Mouse (Mus musculus): ENCODE data around the gene Tmem117. TPM values are rescaled to one million over a fixed set of nuclear protein-coding genes. Genes with fewer than 3 reads are reported as not detected.
A peak's percentile ranks its signal among the peaks of the same experiment; 100 is the strongest.

The Tmem117 gene
- total and polyA plus RNA-seq, 2 experiments from 2014 or later = 11.6 to 13.8 TPM

GRCm38 (mm10) chr15:94793455-94793854 lies 164.4 kb downstream of the Tmem117 start:
- 96% methylated on average over 8 of the region's 8 CpGs for WGBS
- Histone ChIP-seq H3K27ac (ENCODE audit: low read depth, low read length) (no peak overlapping the region), H3K4me3 (ENCODE audit: low read depth, low read length) (no peak overlapping the region), H3K9ac (no peak overlapping the region), H3K27me3 (ENCODE audit: insufficient read depth, low read length) (no peaks in the 10 kb centered on the region), H3K4me1 (ENCODE audit: insufficient read depth) (peaks cover 5% of the 10 kb centered on the region; the same call in 1 of the 2 replicates), H3K9me3 (ENCODE audit: low read length) (no peaks in the 10 kb centered on the region), H3K36me3 (ENCODE audit: insufficient read depth) (no peaks in the 10 kb centered on the region), H3K4me2 (ENCODE audit: low read depth) (no peak overlapping the region)
- ATAC-seq (no peak), DNase-seq (no peak)
- TF ChIP-seq CTCF (IDR thresholded peaks at IDR 0.05; ENCODE audit: low read depth) = no peak

DNA sequence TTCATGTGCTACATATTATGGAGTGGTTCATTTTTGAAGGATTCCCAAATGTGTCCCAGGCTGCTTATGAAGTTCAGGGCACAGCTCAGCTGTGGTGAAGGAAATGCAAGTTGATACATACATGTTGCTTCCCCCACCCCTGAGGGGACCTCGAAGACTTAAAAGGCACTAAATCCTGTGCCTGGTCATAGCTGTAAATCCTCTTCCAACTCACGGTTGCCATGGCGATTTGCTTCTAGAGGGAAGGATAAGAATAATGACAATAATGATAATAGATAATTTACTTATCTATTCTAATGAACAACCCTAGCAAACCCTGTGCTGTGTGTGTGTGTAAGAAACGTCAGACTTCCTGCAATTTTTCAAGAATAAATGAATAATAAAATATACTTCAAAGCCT lies 166.5 kb downstream of the Tmem117 start:
- Histone ChIP-seq H3K9me3 (ENCODE audit: low read length) (no peaks in the 10 kb centered on the region), H3K27ac (ENCODE audit: low read depth, low read length) (no peak overlapping the region), H3K4me1 (ENCODE audit: insufficient read depth) (peaks cover 5% of the 10 kb centered on the region; the same call in 1 of the 2 replicates), H3K27me3 (ENCODE audit: insufficient read depth, low read length) (no peaks in the 10 kb centered on the region), H3K4me2 (ENCODE audit: low read depth) (no peak overlapping the region), H3K36me3 (ENCODE audit: insufficient read depth) (no peaks in the 10 kb centered on the region), H3K4me3 (ENCODE audit: low read depth, low read length) (no peak overlapping the region), H3K9ac (no peak overlapping the region)
- peak; percentile 47; the same call in 1 of the 2 replicates for ATAC-seq
- 52% methylated on average over 4 of the region's 4 CpGs for WGBS
- TF ChIP-seq CTCF (IDR thresholded peaks at IDR 0.05; ENCODE audit: low read depth) = no peak
- DNase-seq = peak; percentile 32

DNA sequence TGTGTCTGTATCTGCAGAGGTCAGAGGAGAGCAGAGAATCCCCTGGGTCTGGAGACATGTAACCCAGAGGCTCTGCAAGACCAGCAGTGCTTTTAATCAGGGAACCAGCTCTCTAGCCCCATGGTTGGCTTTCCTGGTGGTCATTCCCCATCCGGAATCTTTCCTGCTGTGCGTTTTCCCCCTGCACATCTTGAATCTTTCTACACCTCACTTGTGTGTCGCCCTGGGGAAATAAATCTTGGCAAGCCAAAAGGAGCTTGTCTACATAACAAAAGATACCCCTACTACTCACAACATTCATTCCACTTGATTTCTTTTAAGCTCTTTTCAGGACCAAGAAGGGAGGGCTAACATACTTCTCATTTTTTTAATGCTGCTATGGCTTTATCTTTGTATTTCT lies 169.2 kb downstream of the Tmem117 start:
- H3K4me2 ChIP-seq (ENCODE audit: low read depth) = no peak overlapping the region
- TF ChIP-seq CTCF (IDR thresholded peaks at IDR 0.05; ENCODE audit: low read depth) = no peak
- ATAC-seq (no peak), DNase-seq (no peak)
- no peaks in the 10 kb centered on the region for H3K27me3 ChIP-seq (ENCODE audit: insufficient read depth, low read length)
- H3K9ac ChIP-seq = no peak overlapping the region
- H3K4me1 ChIP-seq (ENCODE audit: insufficient read depth) = peaks cover 11% of the 10 kb centered on the region; the same call in 1 of the 2 replicates
- no peaks in the 10 kb centered on the region for H3K9me3 ChIP-seq (ENCODE audit: low read length)
- H3K27ac ChIP-seq (ENCODE audit: low read depth, low read length) = no peak overlapping the region
- 9% methylated on average over 3 of the region's 3 CpGs for WGBS
- H3K4me3 ChIP-seq (ENCODE audit: low read depth, low read length) = no peak overlapping the region
- H3K36me3 ChIP-seq (ENCODE audit: insufficient read depth) = no peaks in the 10 kb centered on the region

DNA sequence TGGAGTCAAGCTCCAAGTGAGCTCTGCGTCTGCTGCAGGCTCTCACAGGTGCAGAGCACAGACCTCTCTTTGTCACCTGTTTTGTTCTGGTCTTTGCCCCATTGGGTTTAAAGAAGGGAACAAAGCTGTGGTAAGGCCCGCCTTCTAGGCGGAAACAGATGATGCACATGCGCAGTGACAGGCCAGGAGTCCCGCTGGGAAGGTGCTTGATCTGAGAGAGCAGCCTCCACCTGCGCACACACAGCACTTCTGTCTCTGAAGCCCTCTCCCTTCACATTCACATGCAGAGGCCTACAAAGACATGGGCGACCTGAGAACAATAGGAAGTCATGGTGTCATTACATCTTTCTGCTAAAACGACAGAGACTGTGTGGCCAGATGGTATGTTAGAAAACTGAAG lies 172.4 kb downstream of the Tmem117 start:
- no peak for TF ChIP-seq CTCF (IDR thresholded peaks at IDR 0.05; ENCODE audit: low read depth)
- ATAC-seq (no peak), DNase-seq (no peak)
- H3K4me3 ChIP-seq (ENCODE audit: low read depth, low read length) = no peak overlapping the region
- 70% methylated on average over 8 of the region's 8 CpGs for WGBS
- no peak overlapping the region for H3K9ac ChIP-seq
- no peaks in the 10 kb centered on the region for H3K36me3 ChIP-seq (ENCODE audit: insufficient read depth)
- no peak overlapping the region for H3K27ac ChIP-seq (ENCODE audit: low read depth, low read length)
- H3K27me3 ChIP-seq (ENCODE audit: insufficient read depth, low read length) = no peaks in the 10 kb centered on the region
- H3K4me2 ChIP-seq (ENCODE audit: low read depth) = no peak overlapping the region
- no peaks in the 10 kb centered on the region for H3K9me3 ChIP-seq (ENCODE audit: low read length)
- H3K4me1 ChIP-seq (ENCODE audit: insufficient read depth) = peaks cover 6% of the 10 kb centered on the region; the same call in 1 of the 2 replicates

GRCm38 (mm10) chr15:94802820-94803219 lies 173.8 kb downstream of the Tmem117 start:
- ATAC-seq (no peak), DNase-seq (no peak)
- Histone ChIP-seq H3K9ac (no peak overlapping the region), H3K9me3 (ENCODE audit: low read length) (no peaks in the 10 kb centered on the region), H3K36me3 (ENCODE audit: insufficient read depth) (no peaks in the 10 kb centered on the region), H3K27me3 (ENCODE audit: insufficient read depth, low read length) (no peaks in the 10 kb centered on the region), H3K27ac (ENCODE audit: low read depth, low read length) (no peak overlapping the region), H3K4me1 (ENCODE audit: insufficient read depth) (peaks cover 6% of the 10 kb centered on the region; the same call in 1 of the 2 replicates), H3K4me2 (ENCODE audit: low read depth) (no peak overlapping the region), H3K4me3 (ENCODE audit: low read depth, low read length) (no peak overlapping the region)
- TF ChIP-seq CTCF (IDR thresholded peaks at IDR 0.05; ENCODE audit: low read depth) = no peak
- WGBS = 71% methylated on average over 17 of the region's 17 CpGs

GRCm38 (mm10) chr15:94803624-94804342 lies 174.8 kb downstream of the Tmem117 start:
- H3K4me2 ChIP-seq (ENCODE audit: low read depth) = no peak overlapping the region
- H3K4me3 ChIP-seq (ENCODE audit: low read depth, low read length) = no peak overlapping the region
- no peak overlapping the region for H3K27ac ChIP-seq (ENCODE audit: low read depth, low read length)
- H3K36me3 ChIP-seq (ENCODE audit: insufficient read depth) = no peaks in the 10 kb centered on the region
- H3K4me1 ChIP-seq (ENCODE audit: insufficient read depth) = peaks cover 6% of the 10 kb centered on the region; the same call in 1 of the 2 replicates
- DNase-seq (peak; percentile 66), ATAC-seq (peak; percentile 94)
- H3K9me3 ChIP-seq (ENCODE audit: low read length) = no peaks in the 10 kb centered on the region
- TF ChIP-seq CTCF (IDR thresholded peaks at IDR 0.05; ENCODE audit: low read depth) = peak; percentile 33
- H3K9ac ChIP-seq = no peak overlapping the region
- H3K27me3 ChIP-seq (ENCODE audit: insufficient read depth, low read length) = no peaks in the 10 kb centered on the region
- 40% methylated on average over 17 of the region's 17 CpGs for WGBS

- H3K36me3 ChIP-seq (ENCODE audit: insufficient read depth) = no peaks in the 10 kb centered on the region
- peaks cover 6% of the 10 kb centered on the region; the same call in 1 of the 2 replicates for H3K4me1 ChIP-seq (ENCODE audit: insufficient read depth)
- ATAC-seq (no peak), DNase-seq (no peak)
- no peaks in the 10 kb centered on the region for H3K27me3 ChIP-seq (ENCODE audit: insufficient read depth, low read length)
- no peaks in the 10 kb centered on the region for H3K9me3 ChIP-seq (ENCODE audit: low read length)
- no peak for TF ChIP-seq CTCF (IDR thresholded peaks at IDR 0.05; ENCODE audit: low read depth)
- H3K4me2 ChIP-seq (ENCODE audit: low read depth) = no peak overlapping the region
- no peak overlapping the region for H3K9ac ChIP-seq
- H3K27ac ChIP-seq (ENCODE audit: low read depth, low read length) = no peak overlapping the region
- no peak overlapping the region for H3K4me3 ChIP-seq (ENCODE audit: low read depth, low read length)
- WGBS = 91% methylated on average over 3 of the region's 3 CpGs
Measured at GRCm38 (mm10) chr15:94806005-94806404, 177.0 kb downstream of the Tmem117 start.

All from forebrain, postnatal 0 days (tissue).